Mouse (Mus musculus): Measurements from ENCODE around the gene Usp10.

The Usp10 gene

GRCm38 (mm10) chr8:119915298-119915697 is 5.1 kb downstream of the Usp10 start:
- no peak for DNase-seq (ENCODE audit: low spot score in 2 of 2)

- DNase-seq (ENCODE audit: low spot score in 2 of 2) = no peak
These were observed 6.2 kb downstream of the Usp10 start for GRCm38 (mm10) chr8:119916237-119916892.

DNA sequence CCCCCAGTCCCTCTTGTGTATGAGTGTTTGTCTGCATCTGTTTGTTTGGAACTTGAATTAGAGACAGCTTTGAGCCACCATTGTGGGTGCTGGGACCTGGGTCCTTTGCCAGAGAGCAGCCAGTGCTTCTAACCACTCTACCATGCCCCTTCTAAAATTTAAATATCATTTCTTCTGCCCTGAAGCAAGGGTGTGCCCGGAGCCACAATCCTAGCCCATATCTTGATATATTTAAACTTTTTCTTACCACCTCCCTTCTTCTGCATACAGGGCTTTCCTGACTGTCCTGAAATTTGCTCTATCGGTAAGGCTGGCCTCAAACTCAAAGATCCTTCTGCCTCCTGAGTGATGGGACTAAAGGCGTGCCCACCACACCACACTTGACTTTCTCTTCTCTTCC is 7.3 kb downstream of the Usp10 start:
- DNase-seq (ENCODE audit: low spot score in 2 of 2) = no peak

GRCm38 (mm10) chr8:119918155-119918567 is 8.0 kb downstream of the Usp10 start:
- no peak for DNase-seq (ENCODE audit: low spot score in 2 of 2)

DNA sequence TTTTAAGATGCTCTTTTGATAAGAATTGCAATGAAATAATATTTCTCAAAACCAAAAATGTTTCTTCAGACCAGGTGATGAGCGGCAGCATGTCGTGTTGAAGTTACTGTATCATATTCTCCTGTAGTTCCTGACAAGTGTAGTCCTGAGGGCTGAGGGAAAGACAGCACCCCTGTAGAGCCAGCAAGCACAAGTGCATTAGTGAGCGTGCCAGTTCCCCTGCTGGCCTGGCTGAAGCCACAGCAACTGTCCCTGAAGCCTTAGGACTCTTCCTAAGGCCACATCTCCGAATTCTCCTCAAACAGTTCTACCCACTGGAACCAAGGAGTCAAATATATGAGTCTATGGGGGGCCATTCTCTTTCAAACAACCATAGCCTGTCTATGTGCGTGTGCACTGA is 13.1 kb downstream of the Usp10 start:
- no peak for DNase-seq (ENCODE audit: low spot score in 2 of 2)

GRCm38 (mm10) chr8:119925428-119925827 is 15.3 kb downstream of the Usp10 start:
- no peak for DNase-seq (ENCODE audit: low spot score in 2 of 2)

DNA sequence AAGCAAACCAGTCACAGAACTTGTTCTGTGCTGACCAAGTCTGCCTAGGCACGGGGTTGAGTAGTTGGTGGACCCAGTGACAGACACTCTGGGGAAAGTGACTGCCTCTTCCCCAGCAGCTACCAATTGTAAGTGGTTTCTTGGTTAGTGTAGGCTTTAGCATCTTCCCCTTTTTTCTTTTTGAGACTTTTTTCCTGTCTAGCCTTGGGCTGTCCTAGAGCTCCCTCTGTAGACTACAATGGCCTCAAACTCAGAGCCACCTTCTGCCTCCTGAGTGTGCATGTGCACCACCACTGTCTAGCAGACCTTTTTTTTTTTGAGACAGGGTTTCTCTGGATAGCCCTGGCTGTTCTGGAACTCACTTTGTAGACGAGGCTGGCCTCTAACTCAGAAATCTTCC is 16.3 kb downstream of the Usp10 start:
- DNase-seq (ENCODE audit: low spot score in 2 of 2) = no peak

- DNase-seq (ENCODE audit: low spot score in 2 of 2) = peak; percentile 29 to 45
These were observed 17.4 kb downstream of the Usp10 start for GRCm38 (mm10) chr8:119927422-119928092.

DNA sequence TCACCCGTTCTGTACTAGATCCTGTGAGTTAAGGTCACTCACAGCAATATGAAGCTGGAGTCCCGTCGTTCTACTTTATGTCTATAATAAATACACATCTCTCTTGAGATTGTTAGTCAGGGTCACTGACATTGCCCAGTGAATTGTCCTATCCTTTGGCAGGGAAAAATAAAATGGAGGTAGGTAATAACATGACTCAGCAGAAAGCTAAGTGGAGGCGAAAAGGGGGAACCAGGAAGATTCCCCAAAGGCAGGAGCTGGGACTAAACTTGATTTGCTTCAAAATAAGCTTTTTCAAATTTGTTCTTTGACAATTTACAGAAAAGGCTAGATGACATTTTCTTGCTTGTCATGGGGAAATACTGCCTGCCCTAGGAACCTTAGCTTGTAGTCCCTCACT is 21.2 kb downstream of the Usp10 start:
- DNase-seq (ENCODE audit: low spot score in 2 of 2) = no peak

GRCm38 (mm10) chr8:119933681-119934080 is 23.5 kb downstream of the Usp10 start:
- DNase-seq (ENCODE audit: low spot score in 2 of 2) = no peak

DNA sequence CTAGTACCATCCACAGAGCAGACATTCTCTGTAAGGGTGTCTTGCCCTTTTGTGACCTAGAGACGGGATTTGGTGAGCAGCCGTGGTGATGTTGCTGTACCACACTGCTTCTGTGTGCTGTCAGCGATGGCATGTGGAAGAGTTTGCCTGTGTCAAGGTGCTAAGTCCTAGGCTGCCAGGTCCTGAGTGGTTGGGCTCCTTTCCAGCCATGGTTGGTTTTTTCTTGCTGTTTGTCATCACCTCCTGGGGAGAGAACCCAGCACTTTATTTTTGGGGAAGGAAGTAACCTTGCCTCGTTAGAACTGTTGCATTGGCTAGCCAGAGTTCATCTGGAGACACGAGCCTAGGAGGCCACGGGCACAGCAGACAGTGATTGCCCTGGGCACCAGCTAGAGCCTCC is 25.4 kb downstream of the Usp10 start:
- peak; percentile 36 to 37 for DNase-seq (ENCODE audit: low spot score in 2 of 2)

DNA sequence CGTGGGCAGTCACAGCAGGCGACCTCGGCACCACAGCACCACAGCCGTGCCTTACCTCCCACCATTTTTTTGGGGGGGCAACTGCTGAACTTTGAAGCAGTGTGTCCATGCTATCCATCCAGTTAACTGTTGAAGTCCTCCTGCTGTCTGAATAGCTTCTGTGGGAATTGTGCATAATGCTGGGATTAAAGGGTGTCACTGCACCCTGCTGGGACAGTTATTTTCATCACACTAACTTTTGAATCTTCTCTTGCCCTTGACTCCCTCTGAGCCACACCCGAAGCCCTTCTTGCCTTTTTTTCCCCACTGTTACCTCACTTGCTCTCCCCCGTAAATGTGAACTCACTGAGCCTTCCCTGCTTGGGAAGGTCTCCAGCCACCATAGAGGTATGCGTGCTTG is 28.3 kb downstream of the Usp10 start:
- DNase-seq (ENCODE audit: low spot score in 2 of 2) = no peak

GRCm38 (mm10) chr8:119939336-119939735 is 29.2 kb downstream of the Usp10 start:
- no peak for DNase-seq (ENCODE audit: low spot score in 2 of 2)

- no peak for DNase-seq (ENCODE audit: low spot score in 2 of 2)
These were observed 31.3 kb downstream of the Usp10 start for GRCm38 (mm10) chr8:119941471-119941870.

DNA sequence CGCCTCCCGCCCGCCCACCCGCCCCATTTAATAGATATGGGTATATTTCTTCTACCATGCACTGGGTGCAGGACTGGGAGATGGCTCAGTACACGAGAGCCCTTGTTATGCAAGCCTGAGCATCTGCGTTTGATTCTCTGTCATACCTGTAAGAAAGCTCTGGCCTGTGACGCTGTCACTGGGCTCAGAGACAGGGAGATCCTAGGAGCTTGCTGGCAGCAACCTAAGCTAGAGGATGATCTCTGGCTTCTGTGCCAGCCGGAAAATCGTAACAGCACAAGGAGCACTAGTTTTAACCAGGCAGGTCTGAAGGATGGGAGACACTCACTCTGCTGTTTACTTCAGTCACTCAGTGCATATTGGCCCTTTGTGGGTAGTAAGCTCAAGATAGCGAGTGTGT is 33.5 kb downstream of the Usp10 start:
- DNase-seq (ENCODE audit: low spot score in 2 of 2) = no peak

GRCm38 (mm10) chr8:119944096-119944811 is 34.1 kb downstream of the Usp10 start:
- peak; percentile 29 to 58 for DNase-seq (ENCODE audit: low spot score in 2 of 2)

- DNase-seq (ENCODE audit: low spot score in 2 of 2) = no peak
These were observed 36.2 kb downstream of the Usp10 start for GRCm38 (mm10) chr8:119946326-119946865.

- no peak for DNase-seq (ENCODE audit: low spot score in 2 of 2)
These were observed 37.5 kb downstream of the Usp10 start for GRCm38 (mm10) chr8:119947653-119948052.

DNA sequence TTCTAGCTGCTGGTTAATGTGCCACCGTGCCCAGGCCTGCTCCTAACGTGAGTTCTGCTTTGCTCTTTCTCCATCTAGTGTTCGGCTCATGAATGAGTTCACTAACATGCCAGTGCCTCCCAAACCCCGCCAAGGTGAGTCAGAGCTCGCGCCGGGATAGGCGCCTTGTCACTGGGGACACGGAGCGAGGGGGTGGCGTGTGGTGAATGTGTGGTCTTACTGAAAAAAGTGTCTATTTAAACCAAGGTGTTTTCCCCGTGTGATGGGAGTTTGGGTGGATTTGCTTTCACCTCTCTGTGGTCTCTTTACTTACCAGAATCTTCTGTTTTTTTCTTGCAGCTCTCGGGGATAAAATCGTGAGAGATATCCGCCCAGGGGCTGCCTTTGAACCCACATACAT is 38.2 kb downstream of the Usp10 start:
- no peak for DNase-seq (ENCODE audit: low spot score in 2 of 2)

- no peak for DNase-seq (ENCODE audit: low spot score in 2 of 2)
These were observed 42.1 kb downstream of the Usp10 start for GRCm38 (mm10) chr8:119952282-119952681.

DNA sequence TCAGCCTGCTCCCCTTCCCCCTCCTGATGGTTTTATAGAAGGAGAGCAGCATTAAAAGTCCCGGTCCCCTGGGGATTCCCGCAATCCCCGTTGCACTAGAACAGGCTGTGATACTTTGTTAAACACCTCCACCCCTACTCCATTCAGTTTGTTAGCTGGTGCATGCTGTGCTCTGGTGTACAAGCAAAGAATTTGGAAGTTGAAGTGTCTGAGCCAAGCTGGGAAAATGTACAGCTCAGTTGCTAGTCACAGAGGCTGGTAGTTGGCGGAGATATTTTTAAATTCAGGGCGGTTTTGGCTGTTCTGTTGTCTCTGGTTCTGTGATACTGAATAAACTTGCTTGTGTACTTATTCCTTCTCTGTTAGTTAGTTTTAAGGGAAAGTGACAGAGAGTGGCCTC is 42.6 kb downstream of the Usp10 start:
- no peak for DNase-seq (ENCODE audit: low spot score in 2 of 2)

DNA sequence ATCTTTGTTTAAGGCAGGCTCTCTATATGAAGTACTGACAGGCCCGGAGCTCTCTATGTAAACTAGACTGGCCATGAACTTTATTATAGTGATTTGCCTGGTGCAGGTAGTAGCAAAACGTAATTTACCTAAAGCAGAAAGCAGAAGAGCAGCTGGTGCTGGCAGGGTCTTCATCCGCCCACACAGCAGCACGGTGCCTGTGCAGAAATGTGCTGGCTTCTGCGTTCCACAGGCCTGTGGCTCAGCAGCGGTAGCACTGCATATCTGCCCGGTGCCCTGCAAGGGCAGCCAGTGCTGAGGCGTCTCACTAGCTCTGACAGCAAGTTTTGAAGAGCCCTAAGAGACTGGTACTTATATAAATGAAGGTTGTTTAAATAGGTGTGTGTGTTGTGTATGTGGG is 45.2 kb downstream of the Usp10 start:
- no peak for DNase-seq (ENCODE audit: low spot score in 2 of 2)

DNA sequence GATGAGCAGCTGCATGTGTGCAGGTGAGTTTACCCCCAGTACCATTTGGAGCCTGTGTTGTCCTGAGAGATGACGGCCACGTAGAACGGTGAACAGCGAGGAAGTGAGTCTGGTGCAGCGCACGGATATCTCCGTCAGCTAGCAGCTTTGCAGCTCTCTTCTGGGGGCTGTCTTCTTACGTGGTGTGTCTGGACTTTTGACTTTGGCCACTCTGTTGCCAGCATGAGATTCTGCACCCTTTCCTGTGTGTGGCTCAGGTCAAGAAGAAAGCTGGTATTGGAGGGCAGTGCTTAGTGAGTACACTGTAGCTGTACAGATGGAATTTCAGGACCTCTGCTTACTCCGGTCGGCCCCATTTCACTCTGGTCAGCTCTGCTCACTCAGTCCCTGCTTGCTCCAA is 47.9 kb downstream of the Usp10 start:
- DNase-seq (ENCODE audit: low spot score in 2 of 2) = no peak
